Mouse (Mus musculus) embryonic fibroblast, embryonic 13.5 days (primary cell): ENCODE measurements at regions not wholly inside any gene's neighbourhood (a gene's known extent, or its start where the extent isn't known, plus 50 kb on each side); places are given as distances from the start of the nearest gene placed in this dataset.

ENCODE experiments used
- CTCF ChIP-seq: IDR thresholded peaks from 2 replicates; pipeline ENCODE4 v1.5.1; 2011; ENCODE audit warnings: mild to moderate bottlenecking, control low read depth, low read length, moderate library complexity, borderline replicate concordance; ENCODE audit not compliant: insufficient read depth
- POLR2A ChIP-seq: IDR thresholded peaks from 2 replicates; pipeline ENCODE4 v1.6.1; 2011; ENCODE audit warnings: low read depth, mild to moderate bottlenecking, control low read depth, low read length, moderate library complexity

GRCm38 (mm10) chr9:51714326-51714725 lies 50.8 kb upstream of the Arhgap20 start:
- no peak for TF ChIP-seq POLR2A
- TF ChIP-seq CTCF = no peak
